Mouse (Mus musculus) heart, adult 9 months (tissue): ENCODE data around the gene Gm3839.
"Not testable (repeated sequence)": the region's sequence is repeated elsewhere in the genome, so short reads cannot be mapped to it uniquely, and the experiment has no call there.

Experiments
- DNase-seq, 2 experiments: peaks; one replicate each; pipeline ENCODE4 v3.0.0; 2022; ENCODE audit warnings: low spot score in 2 of 2

The Gm3839 gene

GRCm38 (mm10) chr14:11356626-11357025 is at the start of gene Gm3839:
Gm3839 (minus strand) TSS chr14:11356726.
- not testable (repeated sequence) for DNase-seq

- no peak for DNase-seq
Observed at GRCm38 (mm10) chr14:11405661-11406060, 49.1 kb upstream of the Gm3839 start.

- no peak for DNase-seq
Observed at GRCm38 (mm10) chr14:11377846-11378245, 21.3 kb upstream of the Gm3839 start.

- DNase-seq, result no peak
Observed at GRCm38 (mm10) chr14:11375225-11375624, 18.7 kb upstream of the Gm3839 start.

GRCm38 (mm10) chr14:11346086-11346485 is 10.4 kb downstream of the Gm3839 start:
- DNase-seq, result no peak

GRCm38 (mm10) chr14:11329993-11330392 is 26.5 kb downstream of the Gm3839 start:
- no peak for DNase-seq

GRCm38 (mm10) chr14:11307079-11307478 is 49.4 kb downstream of the Gm3839 start:
- DNase-seq, result peak in 1 of 2 experiments; percentile 1

GRCm38 (mm10) chr14:11287956-11288355 is 68.6 kb downstream of the Gm3839 start:
- not testable (repeated sequence) for DNase-seq

GRCm38 (mm10) chr14:11257161-11257705 is 99.3 kb downstream of the Gm3839 start:
- no peak for DNase-seq

GRCm38 (mm10) chr14:11248053-11248452 is 108.5 kb downstream of the Gm3839 start:
- DNase-seq, result no peak

GRCm38 (mm10) chr14:11244546-11244945 is 112.0 kb downstream of the Gm3839 start:
- DNase-seq, result no peak

- no peak for DNase-seq
Observed at GRCm38 (mm10) chr14:11232086-11232485, 124.4 kb downstream of the Gm3839 start.
